Mouse (Mus musculus) A20 (cell line): ENCODE data around the gene Itpr1.

Source experiments
- DNase-seq: peaks from one replicate; pipeline ENCODE4 v3.0.0-alpha.2; 2011; ENCODE audit warnings: low read depth, low spot score

The Itpr1 gene

DNA sequence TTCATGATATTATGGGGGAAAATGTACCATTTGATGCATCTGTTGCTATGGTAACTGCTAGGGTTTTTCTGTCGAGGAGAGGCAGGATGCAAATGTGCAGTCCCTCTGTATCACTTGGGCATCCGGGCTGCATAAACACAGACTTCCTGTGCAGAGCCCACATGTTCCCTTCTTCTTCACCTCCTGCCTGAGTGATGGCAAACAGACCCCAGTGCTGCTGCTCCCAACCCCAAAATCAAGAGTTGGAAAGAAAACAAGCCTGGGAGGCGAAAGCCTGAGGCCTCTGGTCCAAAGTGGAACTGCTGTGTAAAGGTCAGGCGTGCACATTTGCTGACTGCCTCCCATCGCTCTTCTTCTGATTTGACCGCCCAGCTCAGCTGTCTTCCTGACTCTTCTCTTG, 222.6 kb downstream of the Itpr1 start:
- DNase-seq: no peak

DNA sequence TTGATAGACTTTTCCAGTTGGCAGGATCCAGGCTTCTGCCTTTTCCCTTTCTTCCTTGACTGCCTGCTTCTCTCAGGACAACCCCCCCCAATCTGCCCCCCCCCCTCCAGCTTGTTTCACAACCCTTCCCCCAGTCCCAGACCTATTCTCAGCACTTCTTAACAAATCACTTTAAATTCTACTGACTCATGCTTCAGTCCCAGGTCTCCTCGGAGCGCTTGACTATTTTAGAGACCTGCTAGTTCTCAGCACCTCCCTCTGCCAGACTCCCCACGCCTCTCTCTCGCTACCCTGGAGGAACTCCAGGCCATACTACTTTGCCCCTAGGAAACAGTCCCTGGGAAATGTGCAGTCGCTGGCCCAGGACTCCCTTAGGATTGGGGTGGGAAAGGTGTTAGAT, 223.7 kb downstream of the Itpr1 start:
- DNase-seq: no peak

DNA sequence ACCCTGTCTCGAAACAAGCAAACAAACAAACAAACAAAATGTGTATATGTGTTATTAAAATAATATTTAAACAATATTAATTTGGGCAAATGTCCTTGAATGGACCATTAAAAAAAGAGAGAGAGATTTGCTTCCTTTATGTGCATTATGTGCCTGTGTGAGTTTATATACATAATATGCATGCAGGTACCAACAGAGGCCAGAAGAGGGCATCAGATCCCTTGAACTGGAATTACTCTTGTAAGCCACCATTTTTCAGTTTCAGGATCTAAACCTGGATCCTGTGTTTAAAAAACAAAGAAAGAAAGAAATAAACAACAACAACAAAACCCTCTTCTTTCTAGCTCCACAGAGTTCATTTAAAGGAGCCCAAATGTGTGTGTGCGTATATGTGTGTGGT, 228.4 kb downstream of the Itpr1 start:
- DNase-seq: peak; percentile 34

DNA sequence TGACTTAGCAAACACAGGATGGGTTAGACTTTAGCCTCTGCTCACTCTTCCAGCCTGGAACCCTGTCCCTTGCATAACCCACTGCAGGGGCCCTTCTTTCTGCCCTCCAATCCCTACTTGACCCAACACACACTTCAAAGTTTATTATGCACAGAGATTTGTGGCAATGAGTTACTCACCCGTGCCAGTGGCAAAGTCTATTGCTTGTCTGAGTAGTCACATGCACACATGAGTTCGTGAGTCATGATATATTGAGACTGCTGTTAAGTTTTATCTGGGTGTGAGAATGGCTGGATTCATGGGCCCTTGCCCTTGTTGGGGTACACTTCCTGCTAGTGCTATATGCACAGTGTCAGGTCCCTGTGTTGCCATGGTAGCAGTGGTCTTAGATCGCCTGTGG, 229.4 kb downstream of the Itpr1 start:
- DNase-seq: no peak

DNA sequence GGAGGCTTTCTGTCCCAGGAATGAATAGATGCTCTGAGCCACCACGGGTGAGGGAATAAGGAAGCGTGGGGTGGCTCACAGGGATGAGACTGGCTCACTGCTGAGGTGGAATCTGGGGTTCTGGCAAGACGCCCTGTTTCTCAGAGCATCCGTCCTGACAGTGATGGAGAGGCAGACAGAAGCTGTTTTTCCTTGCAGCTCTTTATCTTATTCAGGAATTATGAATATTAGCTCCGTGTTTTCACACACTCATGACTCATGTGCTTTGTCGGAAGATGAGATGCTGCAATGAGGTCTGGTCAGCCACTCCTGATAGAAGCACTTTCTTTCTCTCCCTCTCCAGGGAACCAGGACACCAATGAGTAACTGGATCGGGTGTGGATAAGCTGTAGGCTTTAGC, 231.5 kb downstream of the Itpr1 start:
- no peak for DNase-seq

DNA sequence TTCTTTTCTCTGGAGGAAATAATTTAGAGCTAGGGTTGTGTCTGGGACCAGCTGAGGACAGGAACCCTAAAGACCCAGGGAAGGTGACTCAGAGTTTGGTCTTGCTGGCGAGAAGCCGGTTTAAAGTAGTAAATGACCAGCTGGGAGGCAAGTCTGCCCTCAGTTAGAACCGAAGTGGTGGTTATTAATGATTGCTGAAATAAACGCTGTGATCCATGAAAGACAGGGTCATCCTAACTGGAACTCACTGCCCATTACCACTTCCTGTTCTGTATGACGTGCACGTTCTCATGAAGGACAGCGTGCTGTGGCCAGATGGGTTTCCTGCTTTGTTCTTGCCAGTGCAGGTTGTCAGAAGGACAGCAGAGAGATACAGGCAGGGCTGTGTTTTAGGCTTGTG, 232.1 kb downstream of the Itpr1 start:
- DNase-seq: no peak

DNA sequence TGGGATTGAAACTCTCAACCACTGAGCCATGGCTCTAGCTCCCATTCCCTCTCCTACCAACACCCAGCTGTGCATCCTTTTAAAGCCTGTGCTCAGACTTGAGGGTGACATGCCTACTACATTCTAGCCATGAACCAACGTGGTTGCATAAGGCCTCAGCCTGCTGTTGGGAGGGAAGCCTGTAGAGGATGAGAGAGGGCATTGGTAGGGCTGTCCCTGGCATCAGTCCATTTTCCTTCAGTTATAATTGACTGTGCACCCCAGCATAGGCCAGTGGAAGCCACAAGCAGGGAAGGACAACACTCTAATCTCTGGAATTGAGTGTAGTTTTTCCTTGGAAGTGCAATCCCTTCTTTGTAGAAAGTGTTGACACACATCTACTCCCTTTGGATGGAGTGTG, 233.9 kb downstream of the Itpr1 start:
- DNase-seq: no peak

DNA sequence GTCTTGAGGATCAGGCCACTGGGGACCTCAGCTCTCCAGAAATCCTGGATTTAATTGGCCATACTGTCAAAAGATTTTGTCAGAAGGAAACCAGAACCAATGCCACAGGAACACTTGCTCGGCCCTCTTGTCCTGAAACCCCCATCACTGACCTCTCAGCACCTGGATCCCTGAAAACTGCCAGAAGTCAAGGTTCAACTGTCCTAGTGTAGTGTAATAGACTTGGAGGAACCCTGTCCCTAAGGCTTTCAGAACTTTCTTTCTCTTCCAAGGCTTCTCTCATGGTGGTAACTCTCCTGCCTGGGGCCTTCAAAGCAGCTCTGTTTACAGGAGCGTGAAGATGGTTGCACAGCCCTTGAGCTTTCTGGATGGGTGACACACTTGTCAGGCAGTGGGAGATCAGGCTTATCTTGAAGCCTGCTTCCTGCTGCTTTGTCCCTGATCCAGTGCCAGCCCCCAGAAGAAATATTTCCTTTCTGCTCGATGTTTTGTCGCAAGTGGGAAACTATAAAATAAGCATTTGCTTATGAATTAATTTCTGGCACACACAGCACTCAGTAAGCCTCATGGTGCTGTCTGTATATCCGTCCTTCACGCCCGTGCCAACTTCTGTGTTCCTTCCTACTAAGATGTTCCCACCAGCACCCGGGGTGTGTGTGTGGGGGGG, 234.4 kb downstream of the Itpr1 start:
- no peak for DNase-seq

DNA sequence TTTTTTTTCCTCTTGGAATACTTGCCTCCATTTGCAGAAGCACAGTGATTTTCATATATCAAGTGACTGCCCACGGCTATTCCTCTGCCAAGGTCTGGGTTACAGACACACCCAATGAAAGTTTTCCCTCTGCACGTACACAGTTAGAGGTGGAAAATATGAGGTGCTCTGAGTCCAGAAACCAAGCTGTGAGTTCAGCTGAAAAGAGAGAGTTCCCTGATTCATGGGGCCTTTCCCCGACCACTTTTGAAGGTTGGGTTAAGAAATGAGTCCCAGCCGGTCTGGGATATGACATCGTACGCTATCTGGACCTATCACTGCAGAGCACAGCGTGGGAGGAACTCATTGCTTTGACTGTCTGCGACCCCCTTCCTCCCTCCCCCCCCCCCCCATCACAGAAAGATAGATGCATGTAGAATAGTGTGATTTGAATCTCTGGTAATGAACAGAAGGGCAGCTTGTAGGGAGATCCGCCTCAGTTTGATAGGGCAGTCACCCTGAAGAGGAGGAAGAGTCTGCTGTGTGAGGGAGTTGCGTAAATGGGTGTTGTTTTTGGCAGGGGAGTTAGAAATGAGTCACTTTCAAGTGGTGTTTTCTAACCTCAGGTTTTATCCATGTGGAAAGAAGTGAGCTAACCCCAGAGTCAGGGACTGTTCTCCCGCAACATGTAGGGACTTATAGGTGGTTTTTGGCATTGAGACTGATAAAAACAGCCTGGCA, 235.3 kb downstream of the Itpr1 start:
- no peak for DNase-seq

DNA sequence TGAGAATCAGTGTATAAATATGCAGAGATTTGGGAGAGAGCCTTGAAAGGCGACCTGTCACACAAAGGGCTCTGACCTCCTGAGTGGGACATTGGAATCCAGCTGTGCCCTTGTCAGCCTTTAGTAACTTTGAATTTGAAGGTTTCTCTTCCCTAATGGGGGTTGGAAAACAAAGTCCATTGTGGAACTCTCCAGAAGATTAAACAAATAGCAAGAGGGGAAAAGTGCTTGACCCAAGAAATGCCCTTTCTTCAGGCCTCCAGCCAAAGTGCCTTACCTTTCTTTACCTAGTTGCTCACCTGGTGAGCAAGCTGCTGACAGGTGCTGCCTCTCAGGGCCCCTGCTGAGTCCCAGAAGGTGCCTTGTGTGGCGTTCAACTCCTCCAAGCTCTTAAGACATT, 236.0 kb downstream of the Itpr1 start:
- no peak for DNase-seq

DNA sequence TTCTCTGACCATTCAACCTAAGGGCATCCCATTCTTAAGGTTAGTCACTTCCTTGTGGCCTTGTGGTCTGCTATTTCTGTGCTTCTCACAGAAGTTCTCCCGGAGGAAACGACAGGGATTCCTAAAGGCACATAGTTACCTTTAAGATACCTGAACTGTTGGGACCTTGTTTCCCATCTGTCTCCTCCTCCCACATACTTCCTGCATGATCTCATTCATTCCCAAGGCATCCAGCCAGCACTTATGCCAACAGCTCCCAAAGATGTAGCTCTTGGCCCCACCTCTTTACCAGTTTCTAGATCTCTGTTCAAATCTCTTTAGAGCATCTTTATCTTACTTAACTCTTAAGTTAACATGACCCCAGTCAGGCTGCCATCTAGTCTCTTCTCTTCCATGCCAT, 238.6 kb downstream of the Itpr1 start:
- no peak for DNase-seq

DNA sequence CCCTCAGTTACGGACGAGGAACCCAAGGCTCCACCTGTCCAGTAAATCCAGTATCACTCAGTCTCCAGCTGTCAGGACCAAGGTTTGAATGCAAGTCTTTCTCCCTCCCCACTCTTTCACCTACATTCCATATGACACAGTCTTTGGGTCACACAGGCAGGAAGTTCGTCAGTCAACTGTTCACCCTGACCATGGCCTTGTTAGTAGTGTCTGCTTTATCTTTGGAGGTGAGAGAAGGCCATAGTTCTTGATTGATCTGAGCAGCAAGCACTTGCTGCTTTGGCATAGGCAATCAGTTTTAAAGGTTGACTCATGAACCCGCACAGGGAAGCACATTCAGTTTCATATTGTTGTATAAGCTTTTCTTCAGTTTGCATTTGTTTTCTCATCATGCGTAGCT, 240.7 kb downstream of the Itpr1 start:
- no peak for DNase-seq

DNA sequence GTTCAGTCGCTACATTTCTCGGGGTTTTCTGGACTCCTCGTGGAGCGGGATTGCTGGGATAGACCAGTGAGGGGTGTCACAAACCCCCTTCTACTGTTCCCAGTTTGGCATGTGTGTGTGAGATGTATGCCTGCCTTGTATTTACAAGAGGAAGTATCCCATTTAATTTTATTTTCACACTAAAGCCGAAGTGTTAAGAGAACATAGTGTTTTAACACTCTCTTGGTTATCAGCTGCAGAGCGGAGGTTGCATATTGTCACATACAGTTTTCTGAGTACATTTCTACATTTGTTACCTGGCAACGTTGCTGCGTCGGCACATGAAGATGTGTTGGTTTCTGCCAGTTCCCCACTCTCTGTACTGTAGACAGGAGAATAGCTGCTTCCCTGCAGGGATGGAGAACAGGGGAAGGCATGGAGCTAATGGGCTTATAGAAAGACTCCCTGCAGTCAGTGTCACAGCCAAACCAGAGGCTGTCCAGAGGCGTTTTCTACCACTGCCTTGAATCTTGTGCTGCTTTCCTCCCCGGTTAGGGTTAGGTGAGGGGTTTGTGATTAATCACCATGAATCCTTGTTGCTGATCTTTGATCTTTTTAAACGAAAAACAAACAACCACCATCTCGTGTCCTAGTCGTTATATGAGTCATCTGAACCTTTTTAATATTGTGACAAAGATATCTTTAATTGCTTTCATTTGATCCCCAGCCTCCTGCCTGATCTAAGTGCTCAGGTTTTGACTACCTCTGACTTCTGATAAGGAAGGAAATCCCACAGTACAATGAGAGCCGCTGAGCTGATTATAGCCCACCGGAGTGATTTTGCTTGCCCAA, 241.4 kb downstream of the Itpr1 start:
- no peak for DNase-seq

DNA sequence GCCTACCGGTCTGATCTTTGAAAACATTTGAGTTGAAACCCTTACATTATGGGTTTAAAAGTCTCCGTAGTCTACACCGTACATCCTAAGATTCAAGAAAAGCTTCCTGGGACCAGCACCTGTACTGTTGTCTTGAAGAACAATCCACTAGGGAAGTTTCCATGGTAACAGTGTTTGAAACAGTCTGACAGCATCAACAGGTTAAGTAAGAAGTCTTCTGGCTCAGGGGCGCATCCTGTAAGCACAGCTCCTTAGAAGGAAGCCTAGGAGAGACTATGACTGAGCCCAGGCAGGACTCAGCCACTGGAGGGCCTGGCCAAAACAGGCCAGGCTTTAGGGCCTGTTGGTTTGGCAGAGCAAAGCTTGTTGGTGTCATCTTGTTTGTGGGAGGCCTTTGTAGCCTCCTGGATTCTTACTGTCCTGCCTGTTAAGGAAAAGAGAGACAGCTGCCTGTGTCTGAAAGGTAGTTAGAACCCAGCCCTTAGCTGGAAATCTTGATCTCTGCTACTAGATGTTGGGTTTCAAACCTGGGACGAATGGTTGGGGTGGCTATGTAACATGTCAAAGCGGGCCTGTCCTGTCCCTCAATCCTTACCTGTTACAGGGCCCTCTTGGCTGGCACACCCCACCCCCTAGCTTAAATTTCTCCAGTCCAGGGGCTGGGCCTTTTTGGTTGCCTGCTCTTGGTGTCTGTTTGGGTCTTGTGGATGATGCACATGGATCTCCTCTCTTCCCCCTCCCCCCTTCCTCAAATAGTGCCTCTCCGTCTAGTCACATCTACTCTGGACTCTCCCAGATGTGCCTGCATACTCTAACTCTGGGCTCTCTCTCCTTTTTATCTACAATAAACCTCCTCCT, 242.3 kb downstream of the Itpr1 start:
- DNase-seq: no peak

DNA sequence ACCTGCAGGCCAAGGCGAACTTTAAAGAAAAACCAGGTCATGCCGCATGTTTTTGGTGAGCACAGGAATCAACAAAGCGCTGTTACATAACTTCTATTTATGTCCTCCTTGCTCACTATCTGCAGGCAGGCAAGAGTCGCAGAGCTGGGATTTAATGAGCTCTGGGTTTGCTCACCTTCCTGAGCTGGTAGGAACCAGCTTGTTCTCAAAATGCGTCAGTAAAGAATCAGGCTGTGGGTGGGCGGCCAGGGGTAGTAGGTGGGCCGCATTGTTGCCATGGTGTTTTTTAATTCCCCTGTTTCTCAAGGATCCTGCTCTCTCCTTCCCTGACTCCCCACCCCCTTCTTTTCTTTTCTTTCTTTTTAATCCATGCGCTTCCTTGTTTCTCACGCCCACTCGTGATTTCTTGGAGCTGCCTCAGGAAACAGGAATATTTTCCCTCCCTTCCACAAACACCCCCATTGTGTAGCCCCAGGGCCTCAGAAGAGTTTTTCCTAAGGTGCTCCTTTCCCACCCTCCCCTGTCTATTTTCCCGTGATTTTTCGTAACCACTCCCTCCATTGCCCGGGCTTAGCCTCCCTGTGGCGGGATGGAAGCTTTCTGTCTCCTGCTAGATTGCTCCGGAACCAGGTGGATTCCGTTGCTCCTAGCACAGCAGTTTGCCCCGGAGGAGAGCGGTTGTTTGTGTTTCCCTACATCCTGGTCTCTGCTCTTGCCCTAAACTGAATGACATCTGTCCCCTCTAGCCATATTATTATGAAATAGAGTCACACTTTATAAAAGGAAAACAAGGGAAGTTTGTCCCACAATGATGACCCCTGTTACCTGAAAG, 243.6 kb downstream of the Itpr1 start:
- no peak for DNase-seq

DNA sequence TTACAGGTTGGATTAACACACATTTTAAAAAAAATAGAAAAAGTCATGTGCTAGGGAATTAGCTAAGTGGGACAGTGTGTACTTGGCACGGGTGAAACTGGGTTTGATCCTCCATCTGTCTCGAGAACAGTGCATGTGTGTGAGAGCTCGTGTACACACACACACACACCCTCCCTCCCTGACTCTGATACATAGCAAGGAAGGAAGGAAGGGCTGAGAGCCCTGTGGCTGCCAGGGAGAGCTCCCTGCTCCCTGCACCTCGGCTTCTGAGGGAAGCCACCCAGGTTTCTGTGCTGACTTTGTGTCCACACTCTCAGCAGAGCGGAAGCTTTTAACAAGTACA, 244.1 kb downstream of the Itpr1 start:
- DNase-seq: no peak

DNA sequence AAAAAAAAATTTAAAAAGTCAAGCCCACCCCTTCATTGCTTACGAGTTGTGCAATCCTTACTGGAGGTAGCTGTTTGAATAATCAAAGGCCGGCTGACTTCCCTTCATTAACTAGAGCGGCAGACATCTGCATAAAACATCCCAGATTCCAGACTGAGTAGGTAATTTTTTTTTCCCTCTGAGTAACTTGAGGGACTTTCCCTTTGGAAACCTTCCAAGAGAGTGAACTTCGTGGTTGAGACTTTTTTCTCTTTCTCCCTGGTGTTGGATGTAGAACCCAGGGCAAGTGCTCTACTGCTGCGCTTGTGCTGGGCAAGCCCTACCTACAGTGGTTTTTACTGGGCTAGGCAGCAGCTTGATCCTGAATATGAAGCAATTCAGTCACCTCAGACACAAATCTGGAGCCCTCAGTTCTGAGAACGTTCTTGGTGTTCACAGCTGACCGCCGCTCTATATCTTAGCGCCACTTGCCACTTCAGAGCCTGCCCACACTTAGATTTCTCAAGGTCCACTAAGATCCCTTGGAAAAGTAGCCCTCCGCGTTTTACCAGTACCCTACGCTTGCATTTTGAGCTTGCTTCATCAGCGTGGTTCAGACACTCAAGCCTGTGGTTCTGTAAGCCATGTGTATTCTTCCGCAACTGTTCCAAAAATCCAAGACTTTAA, 244.8 kb downstream of the Itpr1 start:
- DNase-seq: no peak

DNA sequence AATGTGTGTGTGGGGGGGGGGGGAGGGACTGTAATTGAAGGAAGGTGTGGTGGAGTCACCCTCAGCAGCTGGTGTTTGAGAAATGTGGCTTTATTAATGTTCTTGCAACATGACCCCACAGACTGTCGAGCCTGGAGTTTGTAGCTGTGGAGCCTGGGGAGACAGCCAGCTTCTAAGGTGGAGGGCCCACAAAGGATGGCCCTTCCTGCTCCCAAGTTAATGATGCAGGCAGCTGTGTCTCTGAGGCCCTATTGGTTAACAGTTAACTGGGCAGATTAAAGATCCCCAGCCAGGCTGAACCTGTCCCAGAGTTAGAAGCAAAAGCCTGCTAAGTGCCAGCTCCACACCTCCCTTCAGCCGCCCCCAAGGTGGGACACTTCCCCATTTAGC, 245.3 kb downstream of the Itpr1 start:
- no peak for DNase-seq

DNA sequence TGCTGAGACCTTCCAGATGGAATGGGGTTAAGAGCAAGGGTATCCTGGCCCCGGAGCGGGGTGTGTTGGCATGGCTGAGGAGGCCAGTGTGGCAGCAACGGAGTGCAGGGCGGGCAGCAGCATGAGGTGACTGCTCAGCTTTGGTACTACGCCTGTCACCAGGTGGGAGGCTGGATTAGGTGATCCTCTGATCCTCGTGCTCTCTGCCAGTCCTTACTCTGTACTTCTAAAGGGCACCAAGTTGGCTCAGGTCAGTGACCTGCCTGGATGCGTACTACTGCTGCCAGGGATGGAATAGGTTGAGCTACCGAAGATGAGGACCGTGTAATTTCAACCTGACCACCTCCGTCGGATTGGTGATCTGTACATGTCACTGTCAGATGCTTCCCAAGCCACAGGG, 245.9 kb downstream of the Itpr1 start:
- DNase-seq: no peak

DNA sequence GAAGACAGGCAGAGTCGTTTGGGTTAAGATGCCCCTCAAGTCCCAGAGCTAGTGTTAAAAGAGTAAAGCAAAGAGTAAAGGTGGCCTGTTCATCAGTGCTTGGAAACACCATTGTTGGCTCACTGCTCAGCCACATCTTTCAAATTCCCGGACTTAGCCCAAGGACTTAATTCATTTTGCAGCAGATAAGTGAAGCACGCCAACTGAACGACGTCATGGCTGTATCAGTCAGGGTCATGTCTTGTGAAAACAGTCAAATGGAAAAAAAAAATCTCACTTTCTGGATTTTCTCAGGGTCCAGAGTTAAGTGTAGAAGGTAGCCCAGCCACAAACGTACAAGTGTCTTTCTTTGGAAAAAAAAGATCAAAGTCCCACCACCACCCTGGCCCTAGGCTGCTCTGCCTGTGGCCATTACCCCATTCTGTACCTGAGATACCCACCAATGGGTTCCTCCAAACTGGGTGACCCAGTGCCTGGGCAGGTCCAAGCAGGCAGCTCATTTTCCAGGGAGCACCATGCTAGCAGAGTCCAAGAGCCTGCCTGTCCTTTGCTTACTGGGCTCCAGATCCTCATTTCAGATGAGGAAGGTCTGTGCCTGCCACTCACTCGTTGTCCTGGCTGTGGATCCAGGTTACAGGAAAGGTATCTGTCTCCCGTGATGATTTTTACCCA, 251.5 kb downstream of the Itpr1 start:
- DNase-seq: no peak
